Mouse (Mus musculus): ENCODE results near the gene Prkag1.

Gene Prkag1

DNA sequence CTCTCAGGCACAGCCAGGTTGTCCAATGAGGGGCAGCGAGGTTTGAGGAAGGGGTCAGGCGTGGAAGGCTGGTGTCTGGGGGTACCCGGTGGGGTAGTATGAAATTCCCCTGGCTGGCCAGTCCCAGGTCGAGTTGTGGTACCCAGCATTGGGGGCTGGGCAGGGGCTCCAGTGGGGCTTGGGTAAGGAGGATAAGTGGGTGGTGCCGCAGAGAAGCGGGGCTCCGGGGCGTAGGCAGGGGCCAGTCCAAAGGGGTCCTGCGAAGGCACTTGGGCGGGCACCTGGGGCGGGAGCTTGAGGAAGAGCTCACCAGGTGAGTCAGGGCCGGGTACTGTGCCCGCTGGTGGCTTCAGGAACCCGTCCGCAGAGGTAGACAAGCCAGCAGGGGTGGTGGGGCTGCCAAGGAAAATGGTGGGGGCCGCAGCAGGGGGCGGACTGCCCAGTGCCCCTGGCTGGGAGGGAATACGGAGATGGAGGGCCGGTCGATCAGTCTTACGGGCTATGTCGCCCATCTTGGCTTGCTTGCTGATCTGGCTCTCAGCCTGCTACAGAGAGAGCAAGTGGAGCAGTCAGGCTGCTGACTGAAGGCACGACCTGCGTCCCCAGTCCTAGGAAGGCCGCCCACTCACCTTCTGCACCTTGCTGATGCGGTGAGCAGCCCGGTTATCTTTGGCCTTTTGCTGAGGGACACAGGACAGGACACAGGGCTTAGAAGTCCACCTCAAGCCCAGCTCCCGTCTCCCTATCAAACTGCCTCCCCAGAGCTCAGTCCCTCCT lies 22.0 kb upstream of the Prkag1 start:
- DNase-seq (ENCODE audit: low spot score in 2 of 2): no peak

DNA sequence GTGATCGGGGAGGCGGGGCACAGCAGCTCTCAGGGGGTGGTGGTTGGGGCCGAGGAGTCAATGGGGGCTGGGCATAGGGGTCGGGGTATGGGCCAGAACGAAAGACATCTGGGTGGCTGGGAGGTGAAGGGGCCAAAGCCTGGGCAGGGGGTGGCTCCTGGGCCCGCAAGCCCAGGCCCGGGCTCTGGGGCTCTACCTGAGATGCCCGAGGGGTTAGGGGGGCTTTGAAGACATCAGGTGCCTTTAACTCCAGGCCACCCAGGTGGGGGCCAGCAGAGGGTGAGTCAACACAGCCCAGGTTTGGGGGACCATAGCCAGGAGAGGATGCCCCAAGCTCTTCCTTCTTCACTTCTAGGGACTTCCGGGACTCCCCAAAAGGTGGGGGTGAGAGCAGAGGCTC lies 21.4 kb upstream of the Prkag1 start:
- no peak for DNase-seq (ENCODE audit: low spot score in 2 of 2)

DNA sequence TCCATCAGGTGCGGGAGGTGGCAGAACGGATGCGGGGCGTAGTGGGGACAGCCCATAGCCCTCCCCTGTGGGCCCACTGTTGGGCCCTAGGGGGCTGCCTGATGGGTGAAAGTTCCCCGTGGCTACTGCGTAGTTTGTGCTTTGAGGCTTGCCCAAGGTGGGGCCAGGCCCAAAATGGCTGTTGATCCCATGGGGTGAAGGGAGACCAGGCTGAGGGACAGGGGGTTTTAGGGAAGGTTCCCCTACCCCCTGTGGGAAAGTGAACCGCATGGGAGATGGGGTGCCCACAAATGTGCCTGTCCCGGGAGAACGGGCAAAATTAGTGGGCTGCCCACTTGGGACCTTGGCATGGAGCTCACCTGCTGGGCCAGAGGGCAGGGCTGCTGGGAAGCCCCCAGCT lies 20.8 kb upstream of the Prkag1 start:
- no peak for DNase-seq (ENCODE audit: low spot score in 2 of 2)

DNA sequence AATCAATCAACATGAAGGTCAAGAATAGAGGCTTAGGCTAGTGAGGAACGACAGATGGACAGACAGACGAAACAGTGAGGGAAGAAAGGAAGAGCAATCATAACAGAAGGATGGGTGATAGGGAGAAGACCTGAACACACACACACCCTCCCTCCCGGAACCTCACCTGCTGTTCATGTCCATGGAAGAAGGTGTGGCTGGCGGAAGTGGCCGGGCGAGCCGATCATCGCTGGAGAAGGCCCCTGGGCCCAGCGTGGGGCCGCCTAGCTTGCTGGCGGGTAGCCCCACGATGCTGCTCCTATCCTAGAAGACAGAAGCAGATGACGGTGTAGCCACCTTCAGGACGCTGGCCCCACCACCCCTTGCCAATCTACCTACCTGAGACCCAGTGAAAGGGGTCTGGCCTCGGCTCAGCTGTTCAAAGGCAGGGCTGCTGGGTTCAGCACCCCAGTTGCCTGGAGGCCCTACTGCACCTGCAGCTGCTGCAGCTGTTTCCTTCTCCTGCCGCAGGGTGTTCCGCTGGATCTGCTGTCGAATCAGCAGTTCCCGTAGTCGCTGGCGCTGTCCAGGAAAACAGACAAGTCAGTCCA lies 20.0 kb upstream of the Prkag1 start:
- DNase-seq (ENCODE audit: low spot score in 2 of 2): no peak

DNA sequence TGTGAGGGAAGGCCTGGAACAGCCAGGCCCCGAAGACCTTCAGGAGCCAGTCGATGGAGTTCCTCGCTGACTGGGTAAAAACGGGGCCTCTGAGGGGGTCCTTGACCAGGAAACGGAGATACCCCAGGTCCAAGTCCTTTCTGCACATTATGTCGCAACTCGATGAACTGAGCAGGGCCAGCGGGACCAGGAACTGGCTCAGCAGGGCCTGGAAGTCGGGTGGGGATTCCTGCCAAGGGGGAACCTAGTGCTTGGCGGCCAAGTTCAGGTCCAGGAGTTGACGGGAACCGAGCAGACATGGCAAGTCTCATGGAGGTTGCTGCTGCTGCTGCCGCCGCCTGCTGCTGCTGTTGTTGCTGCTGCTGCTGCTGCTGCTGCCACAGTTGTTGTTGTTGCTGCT lies 19.3 kb upstream of the Prkag1 start:
- no peak for DNase-seq (ENCODE audit: low spot score in 2 of 2)

DNA sequence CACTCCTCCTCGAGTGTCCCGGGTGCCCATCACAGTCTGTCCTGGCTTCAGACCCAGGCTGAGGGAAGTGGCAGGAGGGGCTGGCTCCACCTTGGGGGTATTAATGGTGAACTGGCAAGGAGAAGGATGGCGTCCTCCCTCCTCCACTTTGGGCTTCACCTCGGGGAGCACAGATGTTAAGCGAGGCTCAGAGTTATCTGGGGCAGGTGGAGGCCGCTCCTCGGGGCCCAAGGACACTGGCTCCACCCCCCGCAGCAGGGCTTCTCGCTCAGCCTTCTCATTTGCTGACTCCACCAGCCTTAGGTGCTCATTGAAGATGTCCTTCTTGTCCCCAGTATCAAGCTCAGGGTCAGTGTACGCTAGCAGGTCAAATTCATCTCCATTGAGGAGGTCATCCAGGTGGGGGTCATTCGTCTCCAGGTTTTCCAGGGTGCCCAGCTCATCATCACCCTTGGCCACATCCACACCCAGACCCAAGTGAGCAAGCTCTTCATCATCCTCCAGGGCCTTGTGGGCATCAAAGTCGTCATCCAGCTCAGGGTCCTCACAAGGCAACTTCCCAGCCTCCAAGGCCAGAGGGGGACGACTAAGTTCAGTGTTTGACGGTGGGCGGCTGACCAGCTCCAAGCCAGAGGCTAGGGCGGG lies 18.8 kb upstream of the Prkag1 start:
- DNase-seq (ENCODE audit: low spot score in 2 of 2): no peak

DNA sequence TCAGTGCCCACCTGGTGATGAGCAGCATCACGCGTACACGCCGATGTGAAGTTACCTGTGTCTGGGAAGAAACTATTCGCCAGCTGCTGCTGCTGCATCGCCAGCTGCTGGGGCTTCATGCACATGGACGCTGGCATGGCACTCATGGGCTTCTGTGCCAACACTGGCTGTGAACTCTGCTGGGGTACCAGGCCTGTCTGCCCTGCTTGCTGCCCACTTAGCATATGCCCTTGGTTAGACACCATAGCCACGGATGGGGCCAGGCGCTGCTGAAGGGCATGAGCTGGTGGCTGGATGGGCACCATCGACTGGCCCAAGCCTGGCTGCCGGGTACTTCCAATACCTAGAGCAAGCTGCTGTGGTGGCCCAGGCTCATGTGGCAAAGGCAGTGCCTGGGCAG lies 17.8 kb upstream of the Prkag1 start:
- no peak for DNase-seq (ENCODE audit: low spot score in 2 of 2)

DNA sequence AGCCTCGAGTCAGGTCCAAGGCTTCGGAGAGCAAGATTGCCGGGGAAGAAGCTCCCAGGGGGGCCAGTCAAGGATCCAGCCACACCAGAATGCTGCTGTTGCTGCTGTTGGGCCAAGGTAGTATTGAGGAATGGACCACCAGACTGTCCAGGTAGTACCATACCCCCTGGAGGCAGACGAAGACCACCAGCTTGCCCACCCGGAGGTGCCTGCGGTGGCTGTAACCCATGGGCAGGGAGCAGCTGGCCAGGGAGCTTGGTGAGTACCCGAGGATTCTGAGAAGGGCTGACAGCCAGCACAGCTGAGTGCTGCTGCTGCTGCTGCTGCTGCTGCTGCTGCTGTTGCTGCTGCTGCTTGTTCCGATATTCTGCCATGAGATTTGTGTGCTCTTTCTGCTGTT lies 14.8 kb upstream of the Prkag1 start:
- no peak for DNase-seq (ENCODE audit: low spot score in 2 of 2)

DNA sequence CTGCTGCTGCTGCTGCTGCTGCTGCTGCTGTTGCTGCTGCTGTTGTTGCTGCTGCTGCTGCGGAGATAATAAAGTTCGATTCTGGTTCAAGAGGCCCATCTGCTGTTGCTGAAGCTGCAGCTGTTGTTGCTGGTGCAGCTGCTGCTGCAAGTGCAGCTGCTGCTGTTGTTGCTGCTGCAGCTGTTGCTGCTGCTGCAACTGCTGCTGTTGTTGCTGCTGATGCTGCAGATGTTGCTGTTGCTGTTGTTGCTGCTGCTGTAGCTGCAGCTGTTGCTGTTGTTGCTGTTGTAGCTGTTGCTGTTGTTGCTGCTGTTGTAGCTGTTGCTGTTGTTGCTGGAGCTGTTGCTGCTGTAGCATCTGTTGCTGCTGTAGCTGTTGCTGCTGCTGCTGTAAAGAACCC lies 13.8 kb upstream of the Prkag1 start:
- no peak for DNase-seq (ENCODE audit: low spot score in 2 of 2)

DNA sequence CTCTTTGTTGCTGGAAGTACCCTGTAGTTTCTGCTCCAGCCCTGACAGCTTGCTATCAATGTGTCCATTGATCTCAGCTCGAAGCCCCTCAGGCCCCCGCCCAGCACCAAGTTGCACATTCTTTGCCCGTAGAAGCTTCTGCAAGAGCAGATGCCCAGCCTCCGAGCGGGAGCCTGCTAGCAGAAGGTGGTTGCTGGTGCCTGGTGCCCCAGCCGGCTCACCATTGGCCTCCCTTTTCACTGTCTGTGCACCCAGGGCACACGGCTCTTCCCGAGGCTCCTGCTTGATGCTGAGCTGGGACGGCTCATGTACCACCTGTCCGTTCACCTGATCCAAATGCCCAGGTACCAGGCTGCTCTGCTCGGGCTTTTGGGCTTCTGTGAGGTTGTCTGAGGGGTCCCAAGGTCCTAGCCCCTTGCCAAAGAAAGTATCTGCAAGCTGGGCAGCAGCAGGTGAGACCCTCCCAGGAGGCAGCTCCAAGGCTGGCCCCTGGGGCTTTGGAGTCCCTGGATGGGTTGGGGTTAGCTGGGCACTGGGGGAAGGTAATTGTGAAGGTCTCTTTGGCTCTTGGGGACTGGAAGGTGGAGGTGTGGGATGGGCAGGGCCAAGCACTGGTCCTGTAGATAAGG lies 12.4 kb upstream of the Prkag1 start:
- DNase-seq (ENCODE audit: low spot score in 2 of 2): no peak

DNA sequence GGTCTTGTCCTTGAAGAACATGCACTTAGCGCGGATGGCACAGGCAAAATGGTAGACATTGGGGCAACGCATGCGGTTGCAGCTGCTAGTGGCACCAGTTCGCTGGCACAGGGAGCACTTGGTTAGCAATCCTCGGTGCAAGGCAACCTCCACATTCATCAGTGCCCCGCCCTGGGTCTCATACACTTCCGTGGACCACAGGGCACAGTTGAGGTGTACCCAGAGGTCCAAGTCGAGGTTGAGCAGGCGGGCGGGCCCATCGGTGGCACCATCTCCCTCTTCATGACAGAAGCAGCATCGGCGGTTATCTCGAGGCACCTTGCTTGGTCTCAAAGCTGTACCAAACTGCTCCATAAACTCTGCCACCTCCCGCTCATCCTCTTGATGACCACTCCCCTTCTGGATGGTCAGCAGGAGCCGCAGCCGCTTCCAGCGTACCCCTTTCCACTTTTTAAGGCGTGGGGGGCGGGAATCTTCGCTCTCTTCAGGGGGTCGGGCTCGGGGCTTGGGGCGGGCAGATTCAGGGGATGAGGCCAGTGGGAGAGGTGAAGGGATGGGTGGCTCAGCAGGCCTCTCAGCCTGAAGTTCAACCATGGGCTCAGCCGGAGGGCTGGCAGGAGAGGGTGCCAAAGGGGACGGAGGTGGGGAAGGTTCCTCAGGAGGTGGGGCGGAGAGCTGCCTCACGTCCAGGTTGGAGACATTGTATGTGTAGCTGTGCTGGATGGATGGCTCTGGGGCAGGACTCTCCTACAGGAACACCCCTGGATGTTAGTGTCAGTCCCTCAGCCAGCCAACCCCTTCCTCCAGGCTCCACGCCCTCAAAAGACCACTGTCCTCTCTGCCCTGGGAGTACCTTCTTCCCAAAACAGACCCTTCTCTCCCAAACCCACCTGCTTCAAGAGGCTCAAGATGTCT lies 8.6 kb upstream of the Prkag1 start:
- DNase-seq (ENCODE audit: low spot score in 2 of 2): no peak

DNA sequence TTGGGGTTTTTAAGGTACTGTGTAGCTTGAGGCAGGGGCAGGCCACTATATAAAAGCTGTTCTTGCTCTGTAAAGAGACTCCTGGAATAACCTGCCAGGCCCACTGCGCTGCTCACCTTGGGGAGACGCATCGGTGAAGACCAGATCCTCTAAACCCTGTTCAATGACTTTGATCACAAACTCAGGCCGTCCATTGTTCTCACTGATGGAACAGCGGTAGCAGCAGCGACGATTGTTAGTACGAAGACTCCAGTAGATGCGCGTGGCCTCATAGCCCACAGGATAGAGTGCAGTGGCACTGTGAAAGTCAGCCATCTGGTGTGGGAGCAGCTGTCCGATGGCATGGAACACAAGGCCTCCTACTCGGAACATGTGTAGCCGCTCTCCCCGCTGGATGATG lies 7.8 kb upstream of the Prkag1 start:
- no peak for DNase-seq (ENCODE audit: low spot score in 2 of 2)

DNA sequence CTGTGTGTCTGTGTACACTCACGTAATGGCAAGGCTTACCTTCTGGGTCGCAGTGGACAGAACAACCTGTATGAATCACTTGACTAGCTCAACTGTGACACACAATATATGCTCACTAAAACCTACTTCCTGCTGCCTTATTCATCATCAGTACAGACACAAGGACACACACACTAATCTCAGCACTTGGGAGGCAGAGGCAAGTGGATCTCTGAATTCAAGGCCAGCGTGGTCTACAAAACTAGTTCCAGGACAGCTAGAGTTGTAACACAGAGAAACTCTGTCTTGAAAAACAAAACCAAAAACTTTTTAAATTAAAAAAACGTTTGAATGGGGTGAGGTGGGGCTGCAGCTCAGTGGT lies 6.4 kb upstream of the Prkag1 start:
- no peak for DNase-seq (ENCODE audit: low spot score in 2 of 2)

DNA sequence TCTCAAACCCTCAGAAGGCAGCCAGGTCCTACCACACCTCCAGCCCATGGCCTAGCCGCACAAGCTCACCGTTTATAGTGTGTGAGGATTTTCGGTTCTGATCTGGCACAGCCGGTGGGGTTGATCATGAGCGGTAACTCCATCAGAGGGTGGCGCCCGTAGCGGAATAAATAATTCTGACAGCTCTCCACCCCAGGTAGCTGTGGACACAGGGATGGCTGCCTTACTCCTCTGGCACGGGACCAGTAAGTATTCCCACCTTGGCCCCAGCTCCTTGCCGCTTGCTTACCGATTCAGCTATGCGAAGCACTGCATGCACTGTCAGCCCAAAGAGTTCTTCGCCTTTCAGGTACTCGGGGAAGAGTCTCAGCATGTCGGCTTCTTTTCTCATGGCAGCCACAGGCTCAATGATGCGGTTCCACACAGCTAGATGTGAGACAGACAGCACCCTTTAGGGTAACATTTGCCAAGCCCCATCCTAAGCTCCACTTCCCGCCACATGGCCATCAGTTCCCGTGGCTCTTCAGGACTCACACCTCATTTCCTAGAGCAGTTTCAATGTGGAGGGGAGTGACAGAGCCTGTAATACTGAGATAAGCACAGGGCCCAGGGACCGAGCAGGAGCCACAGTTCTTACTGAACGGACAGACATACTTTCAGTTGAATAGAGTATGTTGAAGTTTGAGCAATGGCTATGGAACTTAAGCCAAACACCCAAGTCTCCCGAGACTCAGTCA lies 5.9 kb upstream of the Prkag1 start:
- DNase-seq (ENCODE audit: low spot score in 2 of 2): no peak

DNA sequence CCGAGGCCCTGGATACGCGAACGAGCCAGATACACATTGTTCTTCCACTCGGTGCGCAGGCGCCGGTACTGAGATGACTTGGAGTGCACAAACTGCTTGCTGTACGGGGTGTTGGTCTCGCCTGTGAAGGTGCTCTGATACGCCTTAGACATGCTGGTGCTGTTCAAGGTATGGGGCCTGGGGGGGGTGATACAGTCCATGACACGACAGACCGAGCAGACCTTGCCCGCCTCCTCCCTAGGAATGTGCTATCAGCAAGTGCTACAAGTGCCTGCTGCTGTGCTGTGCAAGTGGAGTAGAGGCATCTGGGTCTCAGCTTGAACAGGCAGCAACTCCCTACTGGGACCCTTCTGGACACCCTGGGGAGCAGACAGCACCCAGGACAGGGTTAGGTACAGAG lies 4.0 kb upstream of the Prkag1 start:
- no peak for DNase-seq (ENCODE audit: low spot score in 2 of 2)

DNA sequence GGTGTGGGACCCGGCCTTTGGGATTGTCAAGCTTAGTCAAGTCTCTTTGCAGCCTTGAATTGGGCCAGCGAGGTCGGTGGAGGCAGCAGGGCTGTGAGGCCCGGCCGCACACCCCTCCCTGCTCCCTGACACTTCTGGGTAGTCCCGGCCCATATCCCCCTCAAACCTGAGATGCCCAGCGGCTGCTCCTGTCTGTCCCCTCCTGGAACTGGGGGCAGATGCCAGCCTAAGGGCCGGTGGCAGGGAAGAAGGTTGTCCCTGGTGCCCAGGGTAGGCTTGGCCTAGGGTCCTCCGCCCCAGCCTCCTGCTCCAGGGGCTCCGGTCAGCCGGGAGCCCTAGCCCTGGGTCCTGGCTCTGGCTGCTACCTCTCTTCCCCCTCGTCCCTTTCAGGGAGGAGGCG lies 2.7 kb upstream of the Prkag1 start:
- no peak for DNase-seq (ENCODE audit: low spot score in 2 of 2)

DNA sequence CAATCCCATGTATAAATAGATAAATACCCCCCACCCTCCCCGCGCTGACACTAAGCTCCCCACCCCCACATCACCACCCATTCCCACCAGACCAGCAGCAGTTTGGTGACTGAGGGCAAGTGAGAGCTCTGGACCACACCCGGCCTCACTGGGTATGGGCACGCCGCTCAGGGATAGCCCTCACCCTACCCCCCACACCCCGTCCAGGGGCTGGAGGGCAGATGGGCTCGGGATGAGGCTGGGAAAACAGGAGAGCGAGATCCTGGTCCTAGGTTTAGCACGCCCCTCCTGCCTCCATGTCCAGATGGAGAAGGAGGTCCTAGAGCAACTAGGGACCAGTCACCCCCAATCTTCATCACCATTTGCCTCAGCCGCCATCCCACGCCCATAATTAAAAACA lies 2.0 kb upstream of the Prkag1 start:
- DNase-seq (ENCODE audit: low spot score in 2 of 2): no peak

DNA sequence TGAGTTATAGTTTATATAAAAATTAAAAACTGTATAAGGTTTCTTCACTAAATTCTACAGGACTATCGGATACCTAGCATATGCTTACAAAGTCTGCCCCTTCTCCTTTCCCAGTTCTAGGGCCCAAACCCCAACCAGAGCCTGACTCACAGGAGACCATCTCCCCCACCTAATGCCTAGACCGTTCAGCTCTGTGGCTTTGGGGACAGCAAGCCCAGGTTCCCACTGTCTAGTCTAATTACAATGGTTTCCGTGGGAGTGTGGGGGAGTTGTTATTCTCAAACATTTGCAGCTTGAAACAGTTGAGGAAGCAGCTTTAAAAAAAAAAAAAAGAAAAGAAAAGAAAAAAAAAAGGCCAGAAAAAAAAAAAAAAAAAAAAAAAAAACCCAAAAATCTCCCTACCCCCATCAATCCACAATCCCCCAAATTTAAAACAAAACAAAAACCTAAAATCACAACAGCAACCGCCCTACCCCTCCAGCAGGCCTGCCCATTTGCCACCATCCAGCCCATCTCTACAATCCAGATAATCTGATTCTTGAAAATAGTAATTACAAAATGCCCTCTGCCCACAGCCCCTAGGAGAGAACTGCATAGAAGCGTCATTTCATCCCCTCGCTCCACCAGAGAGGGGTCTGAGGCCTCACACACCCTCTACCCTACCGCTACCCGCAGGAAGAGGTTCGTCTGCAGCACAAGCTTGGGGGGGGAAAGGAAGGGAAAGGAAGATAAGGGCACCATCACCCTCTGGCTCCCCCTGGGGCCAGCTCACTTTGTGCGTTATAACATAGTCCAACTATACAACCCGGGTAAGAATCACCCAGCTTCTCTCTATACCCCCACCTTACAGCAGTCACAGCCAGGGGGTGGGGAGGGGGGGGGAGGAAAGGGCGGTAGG lies 1.1 kb upstream of the Prkag1 start:
- no peak for DNase-seq (ENCODE audit: low spot score in 2 of 2)

DNA sequence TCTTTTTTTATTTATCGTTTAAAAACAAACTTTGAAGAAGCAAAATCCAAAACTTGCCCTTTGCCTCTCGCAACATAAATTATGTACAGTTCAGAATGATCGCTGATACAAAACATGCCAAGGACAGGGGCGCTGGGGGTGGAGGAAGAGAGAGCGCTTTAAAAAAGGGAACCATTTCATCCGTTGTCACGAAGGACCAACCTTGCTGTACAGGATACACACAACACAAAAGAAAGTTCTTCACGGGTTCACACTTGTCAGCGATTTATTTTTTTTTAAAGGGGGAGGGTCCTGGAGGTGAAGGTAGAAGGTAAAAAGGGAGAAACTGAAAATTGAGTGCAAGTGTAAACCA lies 339 bp upstream of the Prkag1 start:
- DNase-seq (ENCODE audit: low spot score in 2 of 2): no peak

DNA sequence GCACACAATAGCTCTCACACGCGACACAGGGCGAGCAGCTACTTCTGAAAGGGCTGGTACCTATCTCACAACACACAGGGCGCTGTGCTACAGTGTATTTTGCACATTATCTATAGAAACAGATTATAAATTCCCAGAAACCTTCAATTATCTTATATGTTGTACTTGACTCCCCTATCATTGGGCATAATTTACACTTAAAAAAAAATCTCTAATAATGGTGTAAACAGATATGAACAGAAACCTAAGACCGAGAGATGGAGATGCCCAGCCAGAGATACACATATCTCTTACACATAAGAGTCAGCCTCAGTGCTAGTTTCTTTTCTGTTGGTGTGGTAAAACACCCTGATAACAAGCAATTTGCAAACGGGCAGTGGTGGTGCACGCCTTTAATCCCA lies 3.7 kb downstream of the Prkag1 start:
- DNase-seq (ENCODE audit: low spot score in 2 of 2): no peak

Data from frontal cortex, postnatal 14 days (tissue).